Mouse (Mus musculus) intestine, postnatal 0 days (tissue): ENCODE measurements around the gene Chtf18. TPM values are rescaled to one million over a fixed set of nuclear protein-coding genes. Genes with fewer than 3 reads are reported as not detected.

Experiments
- ATAC-seq: fragments of 200-750 bp; cut with Nextera tagmentation; 2 replicates; pipeline ENCODE4 v1.8.0; 2017; ENCODE audit warnings: mild to moderate bottlenecking, moderate TSS enrichment, moderate library complexity
- H3K27ac ChIP-seq: fragments of 300-500 bp; sonication (generic); 2 replicates; pipeline ENCODE4 v1.5.1; 2014; ENCODE audit warnings: mild to moderate bottlenecking, low read depth, low read length, moderate library complexity
- H3K27me3 ChIP-seq: fragments of 300-500 bp; sonication (generic); replicated peaks from 2 replicates; pipeline ENCODE4 v1.6.1; 2014; ENCODE audit warnings: low read length, mixed read lengths; ENCODE audit not compliant: control insufficient read depth, insufficient read depth
- H3K36me3 ChIP-seq: fragments of 300-500 bp; sonication (generic); 2 replicates; pipeline ENCODE4 v1.6.1; 2014; ENCODE audit warnings: mild to moderate bottlenecking, moderate library complexity; ENCODE audit not compliant: control insufficient read depth, insufficient read depth
- H3K4me1 ChIP-seq: fragments of 300-500 bp; sonication (generic); replicated peaks from 2 replicates; pipeline ENCODE4 v1.6.1; 2014; ENCODE audit warnings: antibody characterized with exemption, low read length, mixed read lengths; ENCODE audit not compliant: control insufficient read depth, insufficient read depth
- H3K4me2 ChIP-seq: fragments of 300-500 bp; sonication (generic); replicated peaks from 2 replicates; pipeline ENCODE4 v1.6.1; 2014; ENCODE audit warnings: low read depth, mild to moderate bottlenecking, moderate library complexity
- H3K4me3 ChIP-seq: fragments of 300-500 bp; sonication (generic); 2 replicates; pipeline ENCODE4 v1.5.1; 2014; ENCODE audit warnings: low read depth, low read length
- H3K9ac ChIP-seq: fragments of 300-500 bp; sonication (generic); 2 replicates; pipeline ENCODE4 v1.6.1; 2014; ENCODE audit warnings: mild to moderate bottlenecking, low read depth, low read length
- H3K9me3 ChIP-seq: fragments of 300-500 bp; sonication (generic); 2 replicates; pipeline ENCODE4 v1.6.1; 2016; ENCODE audit warnings: mixed run types; ENCODE audit not compliant: control insufficient read depth
- CTCF ChIP-seq: sonication (generic); IDR thresholded peaks from 2 replicates; pipeline ENCODE4 v1.5.1; 2016; ENCODE audit warnings: low read depth, mild to moderate bottlenecking, control low read depth, antibody characterized with exemption, moderate library complexity
- WGBS: fragments of 180-500 bp; shearing (Covaris S2); extraction: QIAGEN DNeasy Blood & Tissue Kit; methylation state at CpG from one replicate; pipeline ENCODE4 v1.1.7; 2014; 5-methylcytosine and 5-hydroxymethylcytosine counted together
- polyA plus RNA-seq: library from polyadenylated mRNA; unstranded; fragments of >200 nt; fragmentation: Nextera tagmentation; extraction: Ambion mirVana; gene quantifications from 2 replicates; pipeline ENCODE4 v1.2.1, GENCODE M21; 2015

The Chtf18 gene
- polyA plus RNA-seq, 1 experiment from 2014 or later: 6.1 TPM

DNA sequence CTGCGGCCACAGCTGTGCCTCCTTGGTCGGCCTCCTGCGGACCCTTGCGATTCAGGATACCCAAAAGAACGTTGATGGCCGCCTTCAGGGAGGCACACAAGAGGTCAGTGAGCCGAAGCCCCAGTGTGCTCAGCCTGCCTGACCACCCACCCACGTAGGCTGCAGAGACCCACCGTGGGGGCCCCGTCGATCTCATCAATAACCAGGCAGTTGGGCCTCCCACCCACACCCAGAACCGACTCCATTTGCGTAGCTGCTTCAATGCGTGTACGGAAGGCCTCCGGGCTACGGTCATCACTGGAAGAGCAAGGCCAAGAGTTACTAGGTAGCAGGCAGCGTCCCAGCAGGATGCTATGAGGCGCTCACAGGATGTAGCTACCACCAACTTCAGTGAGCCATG, 3.7 kb downstream of the Chtf18 start:
- H3K9ac ChIP-seq: no peak overlapping the region
- WGBS: 97% methylated on average over 19 of the region's 19 CpGs
- no peak overlapping the region for H3K4me3 ChIP-seq
- no peak for TF ChIP-seq CTCF
- H3K36me3 ChIP-seq: peaks cover 24% of the 10 kb centered on the region; the same call in 1 of the 2 replicates
- H3K4me1 ChIP-seq: peaks cover 4% of the 10 kb centered on the region; the same call in 1 of the 2 replicates
- H3K27ac ChIP-seq: no peak overlapping the region
- no peak overlapping the region for H3K4me2 ChIP-seq
- no peak for ATAC-seq
- H3K27me3 ChIP-seq: no peaks in the 10 kb centered on the region
- no peaks in the 10 kb centered on the region for H3K9me3 ChIP-seq

DNA sequence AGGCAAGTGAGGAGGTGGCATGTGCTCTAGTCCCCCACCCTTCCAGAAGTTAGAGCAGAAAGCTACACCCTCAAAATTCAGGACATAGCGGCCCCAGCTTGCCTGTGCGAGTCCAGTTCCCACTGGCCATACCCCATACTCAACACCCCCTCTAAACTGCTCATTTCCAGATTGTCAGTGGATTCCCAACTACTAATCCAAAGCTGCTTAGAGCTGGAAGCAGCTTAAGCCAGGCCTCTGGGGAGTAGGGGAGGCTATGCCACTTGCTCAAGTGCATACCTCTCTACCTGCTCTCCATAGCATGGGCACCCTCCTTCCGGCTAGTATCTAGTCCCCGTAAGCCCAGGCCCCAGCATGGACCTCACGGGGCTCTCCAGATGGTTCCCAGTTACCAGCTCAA, 5.7 kb downstream of the Chtf18 start:
- no peak overlapping the region for H3K9ac ChIP-seq
- no peaks in the 10 kb centered on the region for H3K9me3 ChIP-seq
- no peak overlapping the region for H3K27ac ChIP-seq
- WGBS: 98% methylated on average over 5 of the region's 5 CpGs
- no peak overlapping the region for H3K4me3 ChIP-seq
- no peaks in the 10 kb centered on the region; the same call in 1 of the 2 replicates for H3K4me1 ChIP-seq
- H3K36me3 ChIP-seq: peaks cover 24% of the 10 kb centered on the region; the same call in 1 of the 2 replicates
- H3K4me2 ChIP-seq: no peak overlapping the region
- ATAC-seq: no peak
- H3K27me3 ChIP-seq: peaks cover 14% of the 10 kb centered on the region
- no peak for TF ChIP-seq CTCF

DNA sequence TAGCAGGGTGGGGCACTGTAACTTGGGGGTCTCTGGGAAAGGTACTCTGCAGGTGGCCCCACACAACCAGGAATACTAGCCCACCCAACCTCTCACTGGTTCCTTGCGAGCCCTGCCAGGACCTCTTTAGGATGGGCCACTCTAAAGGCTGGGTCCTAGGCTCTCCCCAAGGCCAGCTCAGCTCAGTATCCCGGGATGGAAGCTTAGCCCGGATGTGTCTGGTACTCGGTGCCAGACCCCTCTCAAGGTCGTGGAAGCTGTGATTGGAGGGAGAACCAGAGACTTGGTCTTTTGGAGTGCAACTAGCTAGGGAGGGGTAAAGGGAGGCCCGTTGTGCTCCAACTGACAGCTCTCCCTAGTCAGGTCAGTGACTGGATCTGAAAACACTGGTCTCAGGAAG, 9.5 kb downstream of the Chtf18 start:
- Histone ChIP-seq H3K4me1 (no peaks in the 10 kb centered on the region), H3K9me3 (no peaks in the 10 kb centered on the region), H3K27me3 (peaks cover 18% of the 10 kb centered on the region), H3K27ac (no peak overlapping the region), H3K4me3 (peak overlapping the region; percentile 37), H3K9ac (no peak overlapping the region), H3K36me3 (peaks cover 18% of the 10 kb centered on the region; the same call in 1 of the 2 replicates), H3K4me2 (peak overlapping the region; percentile 71)
- no peak for TF ChIP-seq CTCF
- 10% methylated on average over 6 of the region's 6 CpGs for WGBS
- no peak for ATAC-seq

GRCm38 (mm10) chr17:25716711-25717637, 10.2 kb downstream of the Chtf18 start, which contains the start of gene Gng13:
TSS of gene Gng13 (plus strand) at chr17:25717171.
- peak; percentile 29; the same call in 1 of the 2 replicates for ATAC-seq

GRCm38 (mm10) chr17:25716130-25716529, 11.1 kb downstream of the Chtf18 start:
- Histone ChIP-seq H3K36me3 (peaks cover 7% of the 10 kb centered on the region; the same call in 1 of the 2 replicates), H3K9me3 (no peaks in the 10 kb centered on the region), H3K4me3 (no peak overlapping the region), H3K4me2 (no peak overlapping the region), H3K4me1 (no peaks in the 10 kb centered on the region), H3K27me3 (peaks cover 18% of the 10 kb centered on the region), H3K27ac (no peak overlapping the region), H3K9ac (no peak overlapping the region)
- no peak for TF ChIP-seq CTCF
- 9% methylated on average over 6 of the region's 6 CpGs for WGBS
- ATAC-seq: no peak

More at GRCm38 (mm10) chr17:25716711-25717637, 10.2 kb downstream of the Chtf18 start, which contains the start of gene Gng13:
- H3K36me3 ChIP-seq: peaks cover 13% of the 10 kb centered on the region; the same call in 1 of the 2 replicates
- H3K27ac ChIP-seq: no peak within 1 kb of the TSS
- peak within 1 kb of the TSS; percentile 71 for H3K4me2 ChIP-seq
- 0 out of 2 replicates have a peak within 1 kb of the TSS, but pooled peaks have one; percentile 17 for H3K9ac ChIP-seq
- H3K4me3 ChIP-seq: peak within 1 kb of the TSS; percentile 37
- no peak for TF ChIP-seq CTCF
- H3K4me1 ChIP-seq: no peaks in the 10 kb centered on the region
- no peaks in the 10 kb centered on the region for H3K9me3 ChIP-seq
- WGBS: 3% methylated on average over 41 of the region's 45 CpGs
- peaks cover 18% of the 10 kb centered on the region for H3K27me3 ChIP-seq

- Histone ChIP-seq H3K27ac (no peak overlapping the region), H3K4me3 (no peak overlapping the region), H3K36me3 (peaks cover 2% of the 10 kb centered on the region; the same call in 1 of the 2 replicates), H3K4me1 (no peaks in the 10 kb centered on the region), H3K27me3 (peaks cover 18% of the 10 kb centered on the region), H3K9ac (no peak overlapping the region), H3K4me2 (no peak overlapping the region), H3K9me3 (no peaks in the 10 kb centered on the region)
- WGBS: 53% methylated on average over 3 of the region's 3 CpGs
- TF ChIP-seq CTCF: no peak
- ATAC-seq: no peak
These were observed 11.6 kb downstream of the Chtf18 start for GRCm38 (mm10) chr17:25715627-25716026.
